Mouse (Mus musculus): ENCODE measurements at regions not wholly inside any gene's neighbourhood (a gene's known extent, or its start where the extent isn't known, plus 50 kb on each side); places are given as distances from the start of the nearest gene placed in this dataset.

GRCm38 (mm10) chr13:52021150-52021549 is 174.7 kb downstream of the Gadd45g start:
- DNase-seq: no peak

- DNase-seq: no peak
Observed at GRCm38 (mm10) chr13:52021828-52022227, 175.3 kb downstream of the Gadd45g start.

- no peak for DNase-seq
Observed at GRCm38 (mm10) chr13:52022529-52022928, 176.1 kb downstream of the Gadd45g start.

- no peak for DNase-seq
Observed at GRCm38 (mm10) chr13:52024349-52024748, 177.9 kb downstream of the Gadd45g start.

- DNase-seq: no peak
Observed at GRCm38 (mm10) chr13:52024832-52025481, 178.5 kb downstream of the Gadd45g start.

GRCm38 (mm10) chr13:52025482-52025848 is 179.0 kb downstream of the Gadd45g start:
- DNase-seq: no peak

GRCm38 (mm10) chr13:52026291-52026690 is 179.8 kb downstream of the Gadd45g start:
- DNase-seq: no peak

GRCm38 (mm10) chr13:52029868-52030422 is 183.5 kb downstream of the Gadd45g start:
- DNase-seq: no peak

GRCm38 (mm10) chr13:52031465-52031864 is 185.0 kb downstream of the Gadd45g start:
- no peak for DNase-seq

GRCm38 (mm10) chr13:52035731-52036130 is 189.3 kb downstream of the Gadd45g start:
- no peak for DNase-seq

GRCm38 (mm10) chr13:52036351-52036750 is 189.9 kb downstream of the Gadd45g start:
- DNase-seq: no peak

GRCm38 (mm10) chr13:52037218-52037617 is 190.7 kb downstream of the Gadd45g start:
- no peak for DNase-seq

- no peak for DNase-seq
Observed at GRCm38 (mm10) chr13:52041467-52042421, 195.3 kb downstream of the Gadd45g start.

GRCm38 (mm10) chr13:52042867-52043266 is 196.4 kb downstream of the Gadd45g start:
- no peak for DNase-seq

GRCm38 (mm10) chr13:52043916-52044315 is 197.4 kb downstream of the Gadd45g start:
- no peak for DNase-seq

- DNase-seq: no peak
Observed at GRCm38 (mm10) chr13:52045349-52045748, 198.9 kb downstream of the Gadd45g start.

GRCm38 (mm10) chr13:52046020-52046419 is 199.5 kb downstream of the Gadd45g start:
- no peak for DNase-seq

GRCm38 (mm10) chr13:52046700-52047099 is 200.2 kb downstream of the Gadd45g start:
- DNase-seq: no peak

GRCm38 (mm10) chr13:52047937-52048336 is 201.5 kb downstream of the Gadd45g start:
- no peak for DNase-seq

GRCm38 (mm10) chr13:52048777-52049176 is 202.3 kb downstream of the Gadd45g start:
- no peak for DNase-seq

- no peak for DNase-seq
Observed at GRCm38 (mm10) chr13:52049249-52049648, 202.8 kb downstream of the Gadd45g start.

GRCm38 (mm10) chr13:52055741-52056140 is 209.3 kb downstream of the Gadd45g start:
- DNase-seq: no peak

- no peak for DNase-seq
Observed at GRCm38 (mm10) chr13:52057456-52057855, 211.0 kb downstream of the Gadd45g start.

Measured in right cerebral cortex, postnatal 14 days (tissue).